Mouse (Mus musculus) adrenal gland, postnatal 36 days (tissue): Measurements from ENCODE around the gene Srcin1. TPM values are rescaled to one million over a fixed set of nuclear protein-coding genes. Genes with fewer than 3 reads are reported as not detected.

ENCODE experiments used
- DNase-seq, 2 experiments: peaks; one replicate each; pipeline ENCODE4 v3.0.0; 2021; ENCODE audit warnings: mixed read lengths in 1 of 2
- total RNA-seq, 2 experiments: library from RNA; stranded (reverse); gene quantifications; 2 replicates each; pipeline ENCODE4 v1.2.3; 2021

Gene Srcin1
- total RNA-seq, 2 experiments from 2014 or later: 6.8 to 14.5 TPM

DNA sequence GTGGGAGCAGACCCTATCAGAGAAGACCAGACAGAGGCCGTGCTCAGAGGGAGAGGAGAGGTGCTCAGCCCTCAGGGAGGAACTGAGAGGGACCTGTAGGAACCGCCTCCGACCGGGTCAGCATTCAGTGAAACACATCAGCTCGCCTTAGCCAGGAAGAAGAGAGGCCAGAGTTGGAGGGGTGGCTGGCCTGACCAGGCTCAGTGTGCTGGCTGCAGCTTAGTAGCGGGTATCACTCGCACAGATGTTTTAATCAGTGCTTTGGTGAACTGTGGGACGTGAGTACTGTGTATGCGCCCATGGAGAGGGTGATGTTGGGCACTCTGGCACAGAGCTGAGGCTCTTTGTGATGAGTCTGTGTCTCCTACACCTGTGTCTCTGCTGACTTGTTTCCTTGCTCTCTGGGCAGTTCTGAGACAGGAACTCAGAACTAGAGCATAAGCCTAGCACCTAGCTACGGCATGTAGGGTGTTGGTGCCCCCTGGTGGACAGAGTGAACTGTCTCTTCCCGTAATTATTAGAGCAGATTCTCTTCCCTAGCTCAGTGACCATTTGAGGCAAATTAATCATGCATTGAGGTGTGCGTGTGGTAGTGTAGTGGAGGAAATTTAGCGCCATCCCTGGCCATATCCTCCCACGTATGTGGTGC is 107.2 kb downstream of the Srcin1 start:
- peak; percentile 87 to 93 for DNase-seq

DNA sequence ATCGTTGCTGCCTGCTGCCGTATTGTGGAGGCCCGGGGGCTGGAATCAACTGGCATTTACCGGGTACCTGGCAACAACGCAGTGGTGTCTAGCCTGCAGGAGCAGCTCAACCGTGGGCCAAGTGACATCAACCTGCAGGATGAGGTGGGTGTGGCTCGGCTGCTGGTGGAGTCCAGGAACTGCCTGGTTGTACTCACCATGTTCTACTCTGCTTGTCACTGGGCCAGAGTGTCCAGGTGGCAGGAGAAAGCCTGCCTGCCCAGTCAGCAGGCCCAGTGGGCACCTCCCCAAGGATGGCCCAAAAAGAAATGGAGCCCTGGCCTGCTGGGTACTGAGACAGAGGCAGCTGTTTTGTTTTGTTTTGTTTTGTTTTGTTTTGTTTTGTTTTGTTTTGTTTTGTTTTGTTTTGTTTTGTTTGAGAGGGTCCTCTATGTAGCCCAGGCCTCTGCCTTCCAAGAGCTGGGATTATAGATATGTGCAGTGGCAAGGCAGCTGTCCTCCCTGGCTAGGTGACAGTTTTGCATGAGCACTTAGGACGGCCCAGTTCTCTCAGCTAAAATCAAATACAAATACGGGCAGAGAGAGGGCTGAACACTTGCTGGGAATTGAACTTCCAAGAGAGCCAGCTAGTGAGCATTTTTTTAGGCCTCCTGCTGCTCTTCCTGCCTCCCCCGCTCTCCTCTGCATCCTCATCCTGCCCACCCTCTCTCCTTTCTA is 109.4 kb downstream of the Srcin1 start:
- DNase-seq: no peak

DNA sequence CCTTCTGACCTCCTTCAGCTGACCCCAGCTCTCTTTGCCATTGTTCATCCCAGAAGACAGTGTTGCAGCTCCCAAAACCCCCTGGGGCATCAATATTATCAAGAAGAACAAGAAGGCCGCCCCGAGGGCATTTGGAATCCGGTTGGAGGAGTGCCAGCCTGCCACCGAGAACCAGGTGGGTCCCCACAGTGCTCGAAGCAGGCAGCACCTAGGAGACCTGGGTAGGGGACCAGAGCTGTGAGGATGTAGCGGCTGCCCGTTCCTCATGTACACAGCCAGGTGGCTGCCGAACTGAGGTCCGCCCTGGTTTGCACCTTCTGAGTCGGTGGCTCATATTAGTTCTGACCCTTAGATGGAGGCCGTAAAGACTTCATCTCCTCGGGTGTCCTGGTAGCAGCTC is 110.0 kb downstream of the Srcin1 start:
- DNase-seq: no peak

DNA sequence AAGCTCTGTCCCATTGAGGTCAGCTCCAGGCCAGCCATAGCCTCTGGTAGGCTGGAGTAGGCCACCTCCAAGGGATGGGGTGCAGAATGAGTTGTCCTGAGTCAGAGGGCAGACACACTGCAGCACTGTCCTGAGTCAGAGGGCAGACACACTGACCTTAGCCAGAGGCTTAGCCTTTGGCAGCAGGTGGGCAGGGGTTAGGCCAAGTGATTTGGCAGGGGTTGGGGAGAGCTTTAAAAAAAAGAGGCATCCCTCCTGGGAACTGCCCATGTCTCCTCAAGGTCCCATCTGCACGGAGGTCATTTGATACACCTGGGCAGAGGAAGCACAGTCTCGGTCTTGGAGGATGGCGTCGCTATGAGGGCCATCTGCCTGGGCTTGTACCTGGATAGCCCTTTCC is 112.0 kb downstream of the Srcin1 start:
- no peak for DNase-seq

DNA sequence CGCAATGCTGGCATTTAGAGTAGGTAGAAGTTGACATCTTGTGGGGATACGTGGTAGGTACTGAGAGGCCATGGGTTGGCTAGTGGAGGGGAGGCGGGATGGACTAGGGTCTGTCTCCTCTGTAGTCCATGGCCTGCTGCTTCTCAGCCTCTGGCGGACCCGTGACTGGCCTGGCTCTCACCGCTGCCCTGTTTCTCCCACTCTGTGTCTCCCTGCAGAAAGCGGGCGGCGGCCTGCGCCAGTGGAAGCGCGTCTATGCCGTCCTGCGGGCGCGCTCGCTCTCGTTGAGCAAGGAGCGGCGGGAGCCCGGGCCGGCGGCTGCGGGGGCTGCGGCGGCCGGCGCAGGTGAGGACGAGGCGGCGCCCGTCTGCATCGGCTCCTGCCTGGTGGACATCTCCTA is 112.8 kb downstream of the Srcin1 start:
- DNase-seq: no peak

DNA sequence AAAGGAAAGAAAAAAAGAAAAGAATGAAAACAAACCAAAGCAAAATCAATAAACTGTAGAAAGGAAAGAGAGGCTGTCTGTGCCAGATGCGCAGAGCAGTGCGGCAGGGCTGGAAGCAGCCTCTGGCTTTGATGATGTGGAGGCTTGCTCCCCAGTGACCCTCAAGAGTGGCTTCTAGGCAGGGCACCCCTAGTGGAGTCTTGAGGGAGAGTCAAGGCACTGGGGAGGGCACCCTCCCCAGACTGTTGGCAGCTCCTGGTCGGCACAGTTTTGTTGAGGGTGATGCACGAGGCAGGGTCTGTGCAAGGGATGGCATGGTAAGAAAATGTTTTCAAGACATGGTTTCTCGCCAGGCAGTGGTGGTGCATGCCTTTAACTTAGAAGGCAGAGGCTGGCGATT is 113.4 kb downstream of the Srcin1 start:
- no peak for DNase-seq

DNA sequence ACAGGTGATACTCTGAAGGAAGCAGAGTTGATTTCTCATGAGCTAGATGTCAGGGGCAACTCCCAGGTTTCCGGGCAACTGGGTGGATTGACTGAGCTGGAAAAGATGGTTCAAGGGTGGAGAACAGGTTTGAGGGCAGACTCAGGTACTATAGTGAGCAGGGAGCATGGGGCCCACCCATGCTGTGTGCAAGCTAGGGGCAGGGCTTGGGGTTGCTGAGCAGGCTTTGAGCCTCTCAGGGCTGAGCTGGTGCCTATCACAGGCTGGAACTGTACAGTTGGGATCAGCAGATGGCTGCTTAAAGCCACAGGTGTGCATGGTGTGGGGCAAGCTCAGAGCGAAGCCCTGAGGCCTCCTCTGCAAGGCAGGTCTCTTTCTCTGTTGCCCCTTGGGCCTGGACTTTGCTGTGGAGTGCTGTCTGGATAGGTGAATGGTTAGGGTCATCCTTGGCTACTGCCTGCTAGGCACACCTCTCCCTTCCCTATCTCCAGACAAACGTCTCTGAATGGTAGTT is 114.6 kb downstream of the Srcin1 start:
- DNase-seq: no peak

Other genes starting within 250 kb of the Srcin1 start
- 1 to 10 TPM in 1 of 2 experiments, under 1 TPM in 1; 0.93 to 1.2 TPM for gene Gpr179, start 224.1 kb downstream of the Srcin1 start, total RNA-seq
- 10 to 100 TPM; 20.6 to 22.1 TPM for gene Socs7, start 213.6 kb downstream of the Srcin1 start, total RNA-seq
- 10 to 100 TPM; 28.6 to 37.3 TPM for gene Arhgap23, start 160.7 kb downstream of the Srcin1 start, total RNA-seq
- under 1 TPM in 1 of 2 experiments, not detected in 1; 0.33 TPM for gene 4933428G20Rik, start 75.8 kb downstream of the Srcin1 start, total RNA-seq
- 1 to 10 TPM; 4.9 to 5.8 TPM for gene Epop, start 53.5 kb upstream of the Srcin1 start, total RNA-seq
- 10 to 100 TPM; 38.6 to 41.5 TPM for gene Mllt6, start 87.2 kb upstream of the Srcin1 start, total RNA-seq
- 100 to 1,000 TPM; 187 to 222 TPM for gene Cisd3, start 109.6 kb upstream of the Srcin1 start, total RNA-seq
- 10 to 100 TPM; 25.7 to 28.5 TPM for gene Pcgf2, start 124.3 kb upstream of the Srcin1 start, total RNA-seq
- 100 to 1,000 TPM; 227 to 235 TPM for gene Psmb3, start 127.2 kb upstream of the Srcin1 start, total RNA-seq
- gene Pip4k2b, start 168.5 kb upstream of the Srcin1 start, total RNA-seq: 10 to 100 TPM; 27.5 to 29.6 TPM
- gene Cwc25, start 190.4 kb upstream of the Srcin1 start, total RNA-seq: 10 to 100 TPM; 20.2 to 26.3 TPM
- not detected for gene 1700001P01Rik, start 199.7 kb upstream of the Srcin1 start, total RNA-seq
- 100 to 1,000 TPM; 851 to 921 TPM for gene Rpl23, start 206.3 kb upstream of the Srcin1 start, total RNA-seq
- gene Lasp1, start 222.8 kb upstream of the Srcin1 start, total RNA-seq: 100 to 1,000 TPM; 103 to 128 TPM